Mouse (Mus musculus): ENCODE data around the gene Agbl2. TPM values are rescaled to one million over a fixed set of nuclear protein-coding genes. Genes with fewer than 3 reads are reported as not detected.

Gene Agbl2
- 0.15 TPM in 1 of 4 replicates, not detected in the others for total RNA-seq (2023; ENCODE audit: inconsistent age)

DNA sequence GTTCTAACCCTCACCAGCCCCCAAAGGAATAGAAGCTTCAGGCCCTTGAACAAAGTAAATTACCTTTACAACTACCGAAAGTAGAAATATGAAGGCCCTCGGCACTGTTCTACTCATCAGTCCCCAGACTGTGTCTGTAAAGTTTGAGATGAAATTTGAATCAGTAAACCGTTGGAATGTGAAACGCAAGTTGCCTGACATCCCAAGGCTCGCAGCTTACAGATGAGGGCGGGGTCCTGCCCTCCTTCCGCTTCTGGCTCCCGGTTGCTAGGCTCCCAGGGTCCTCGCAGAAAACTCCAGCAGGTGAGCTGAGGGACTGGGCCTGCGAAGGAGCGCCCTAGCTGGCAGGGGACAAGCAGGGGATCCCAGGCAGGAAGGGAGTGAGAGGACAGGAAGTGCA is at the start of gene Agbl2:
Gene Agbl2 (plus strand): TSS at position 270 of the 400 bp plus-strand sequence.

DNA sequence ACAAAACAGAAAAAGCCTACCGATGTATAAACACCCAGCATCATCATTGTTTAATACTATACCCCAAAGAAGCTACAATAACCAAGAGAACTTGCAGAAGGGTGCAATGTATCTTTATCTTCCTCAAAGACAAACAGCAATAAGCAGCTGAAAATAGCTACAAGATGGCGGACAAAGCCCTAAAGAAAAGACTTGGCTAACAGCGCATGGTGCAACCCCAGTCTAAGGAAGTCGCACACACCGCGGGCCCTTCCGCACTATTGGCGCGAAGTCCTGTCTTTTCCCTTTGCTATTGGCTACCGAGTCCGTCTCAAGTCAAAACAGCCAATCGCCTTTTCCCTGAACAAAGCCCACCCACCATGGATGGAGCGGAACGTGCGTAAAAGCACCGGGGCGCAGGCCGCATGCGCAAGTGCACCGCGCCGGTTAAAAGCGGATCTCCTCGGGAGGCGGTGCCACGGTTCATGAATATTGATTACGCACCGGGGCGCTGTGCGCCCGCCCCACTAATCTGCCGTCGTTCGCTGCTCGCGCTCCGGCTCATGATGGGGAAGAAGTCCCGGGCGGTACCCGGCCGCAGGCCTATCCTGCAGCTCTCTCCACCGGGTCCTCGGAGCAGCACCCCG is 37.4 kb upstream of the Agbl2 start, which contains the start of gene Fnbp4:
Gene Fnbp4 (plus strand): TSS at position 318 of the 626 bp plus-strand sequence.

DNA sequence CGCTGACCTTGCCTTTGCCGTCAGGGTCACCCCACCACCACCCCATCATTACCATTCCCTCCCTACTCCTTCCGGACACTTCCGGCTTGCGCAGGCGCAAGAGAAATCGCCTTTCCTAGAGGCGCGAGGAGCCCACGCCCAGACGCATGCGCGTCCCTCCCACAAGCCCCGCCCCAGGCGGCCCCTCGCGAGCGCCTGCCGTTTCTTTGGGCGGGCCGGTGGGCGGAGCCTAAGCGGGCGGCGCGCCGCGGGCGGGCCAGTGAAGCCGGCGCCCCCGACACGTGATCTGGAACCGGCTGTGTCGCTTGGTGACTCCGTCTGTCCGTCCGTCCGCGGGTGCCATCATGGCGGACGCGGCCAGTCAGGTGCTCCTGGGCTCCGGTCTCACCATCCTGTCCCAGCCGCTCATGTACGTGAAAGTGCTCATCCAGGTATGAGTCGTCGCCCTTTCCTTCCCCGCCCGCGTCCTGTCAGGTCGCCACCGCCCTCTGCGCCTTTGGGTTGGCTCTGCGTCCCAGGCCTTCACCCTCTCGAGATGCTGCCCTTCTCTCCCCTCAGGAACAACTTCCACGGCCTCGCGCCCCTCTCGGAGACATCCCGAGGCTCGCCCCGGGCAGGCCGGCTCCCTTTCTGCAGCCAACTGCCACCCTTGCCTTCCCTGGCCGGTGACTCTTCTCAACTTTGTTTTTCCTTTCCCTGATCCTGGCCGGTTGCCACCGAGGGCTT is 64.6 kb downstream of the Agbl2 start, which contains the start of gene Mtch2:
Gene Mtch2 (plus strand): TSS at position 201 of the 726 bp plus-strand sequence.

Other genes with a start within 250 kb of the Agbl2 start
- 159 to 181 TPM (median 173 TPM) in 4 replicates for gene Ptprj, start 202.1 kb upstream of the Agbl2 start, total RNA-seq (2023; ENCODE audit: inconsistent age)
- 91.7 to 107 TPM (median 96.5 TPM) in 4 replicates for gene Nup160, start 105.5 kb upstream of the Agbl2 start, total RNA-seq (2023; ENCODE audit: inconsistent age)
- 249 to 271 TPM (median 259 TPM) in 4 replicates for gene Fnbp4, start 37.4 kb upstream of the Agbl2 start, total RNA-seq (2023; ENCODE audit: inconsistent age)
- 87.0 to 105 TPM (median 99.6 TPM) in 4 replicates for gene Mtch2, start 64.4 kb downstream of the Agbl2 start, total RNA-seq (2023; ENCODE audit: inconsistent age)
- gene C1qtnf4, start 103.1 kb downstream of the Agbl2 start, total RNA-seq (2023; ENCODE audit: inconsistent age): 0.67 TPM in 1 of 4 replicates, not detected in the others
- 25.6 to 31.9 TPM (median 29.7 TPM) in 4 replicates for gene Kbtbd4, start 122.0 kb downstream of the Agbl2 start, total RNA-seq (2023; ENCODE audit: inconsistent age)
- gene Ndufs3, start 122.1 kb downstream of the Agbl2 start, total RNA-seq (2023; ENCODE audit: inconsistent age): 120 to 152 TPM (median 131 TPM) in 4 replicates
- gene Celf1, start 157.7 kb downstream of the Agbl2 start, total RNA-seq (2023; ENCODE audit: inconsistent age): 79.8 to 84.9 TPM (median 81.9 TPM) in 4 replicates

Data from B cell, adult (primary cell).